8 mouse cellular contexts compared by ENCODE assay signal in genomic region chr16:77989139-77989538, GRCm38 (mm10).
DNase-seq lines count a peak whose midpoint lies in the region; ATAC-seq lines count a peak whose summit lies in the region.
"Had no signal": no experiment of that assay in that cellular context is flagged by ENCODE, and none has a peak within 500 bp of the region (broad histone marks: within the 10 kb centered on the region; RNA-seq: fewer than 3 reads in every experiment).

No protein-coding gene starts in this region.

- H3K4me3 ChIP-seq in kidney, embryonic 14.5 days (ENCODE audit: low read length) = no peak overlapping the region

- no peak overlapping the region for H3K27ac ChIP-seq in kidney, embryonic 14.5 days (ENCODE audit: low read depth, low read length)

- no peaks in the 10 kb centered on the region for H3K27me3 ChIP-seq in kidney, embryonic 14.5 days (ENCODE audit: control insufficient read depth, insufficient read depth, low read length)

- no peak overlapping the region for H3K4me2 ChIP-seq in kidney, embryonic 14.5 days (replicated peaks; ENCODE audit: low read depth, low read length)

- H3K9me3 ChIP-seq in kidney, embryonic 14.5 days (ENCODE audit: control insufficient read depth, low read length) = no peaks in the 10 kb centered on the region; the same call in 1 of the 2 replicates

- H3K4me1 ChIP-seq in kidney, embryonic 14.5 days (ENCODE audit: control insufficient read depth, insufficient read depth, low read length) = no peaks in the 10 kb centered on the region

- 98% methylated on average over 5 of the region's 5 CpGs for WGBS in kidney, embryonic 14.5 days

- no peak overlapping the region for H3K9ac ChIP-seq in kidney, embryonic 14.5 days (ENCODE audit: low read depth, low read length)

- DNase-seq in kidney, postnatal 4 days = peak; percentile 3 to 14
- peak; percentile 25 for DNase-seq in right cerebral cortex, postnatal 4 days
- no peak for DNase-seq in right cerebral cortex, postnatal 36 days (ENCODE audit: low spot score in 2 of 2)
- DNase-seq in WW6 (ENCODE audit: low read depth, low spot score) = peak; percentile 5
- DNase-seq in testis, postnatal 14 days (ENCODE audit: low spot score) = peak; percentile 4
- DNase-seq in urinary bladder, postnatal 25 days (ENCODE audit: low spot score) = no peak
- DNase-seq: spleen, adult 18-20 months had no signal

- H3K36me3 ChIP-seq in kidney, embryonic 14.5 days (ENCODE audit: control insufficient read depth, insufficient read depth, low read length) = no peaks in the 10 kb centered on the region

- no peak for ATAC-seq in kidney, embryonic 14.5 days (ENCODE audit: low FRiP score, low TSS enrichment)

Comparison
In these comparisons a context has a peak if more than half of its experiments do, and no peak if none do; other contexts are left out.
1. DNase-seq: peak in kidney, postnatal 4 days (2 of 2), right cerebral cortex, postnatal 4 days (single experiment), WW6 (single experiment) and testis, postnatal 14 days (single experiment); none in right cerebral cortex, postnatal 36 days (0 of 2) and urinary bladder, postnatal 25 days (single experiment).